Mouse (Mus musculus) lung, postnatal 0 days (tissue): Measurements from ENCODE around the gene Hdac11.

ENCODE experiments used
- CTCF ChIP-seq: IDR thresholded peaks from 2 replicates; pipeline ENCODE4 v1.5.1; 2016; ENCODE audit warnings: antibody characterized with exemption, mild to moderate bottlenecking
- EP300 ChIP-seq: IDR thresholded peaks from 2 replicates; pipeline ENCODE4 v1.6.1; 2016; ENCODE audit warnings: antibody characterized with exemption, mild to moderate bottlenecking, control low read depth

GRCm38 (mm10) chr6:91191465-91191864 lies 35.0 kb downstream of the Hdac11 start:
- TF ChIP-seq CTCF (no peak), EP300 (no peak)
